Mouse (Mus musculus) neural tube, embryonic 10.5 days (tissue): ENCODE measurements around the gene G530012D18Rik.
"Not testable (repeated sequence)": the region's sequence is repeated elsewhere in the genome, so short reads cannot be mapped to it uniquely, and the experiment has no call there.

Experiments
- DNase-seq: peaks from one replicate; pipeline ENCODE4 v3.0.0-alpha.2; 2017; ENCODE audit warnings: low spot score; ENCODE audit errors: extremely low spot score

Gene G530012D18Rik

GRCm38 (mm10) chr1:85575376-85575775 lies at the start of gene G530012D18Rik:
Gene G530012D18Rik (plus strand): TSS chr1:85575676.
- not testable (repeated sequence) for DNase-seq

DNA sequence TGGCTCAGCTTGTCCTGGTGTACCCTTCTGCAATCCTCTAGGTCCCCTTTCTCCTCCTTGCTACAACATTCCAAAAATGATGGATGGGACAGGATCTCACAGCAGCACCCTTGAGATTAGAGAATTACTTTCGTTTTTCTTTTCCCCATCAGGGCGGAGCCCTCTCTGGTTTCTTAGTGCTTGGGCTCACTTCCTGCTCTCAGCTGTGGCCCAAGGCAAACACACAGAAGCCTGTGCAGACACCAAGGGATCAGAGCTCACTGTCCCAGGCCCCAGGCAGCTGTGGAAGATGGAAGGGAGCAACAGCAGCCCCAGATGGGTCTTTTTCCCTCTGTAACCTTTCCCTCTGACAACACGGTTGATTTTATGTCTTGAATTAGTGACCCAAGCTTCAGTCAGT lies 49.1 kb upstream of the G530012D18Rik start:
- not testable (repeated sequence) for DNase-seq

DNA sequence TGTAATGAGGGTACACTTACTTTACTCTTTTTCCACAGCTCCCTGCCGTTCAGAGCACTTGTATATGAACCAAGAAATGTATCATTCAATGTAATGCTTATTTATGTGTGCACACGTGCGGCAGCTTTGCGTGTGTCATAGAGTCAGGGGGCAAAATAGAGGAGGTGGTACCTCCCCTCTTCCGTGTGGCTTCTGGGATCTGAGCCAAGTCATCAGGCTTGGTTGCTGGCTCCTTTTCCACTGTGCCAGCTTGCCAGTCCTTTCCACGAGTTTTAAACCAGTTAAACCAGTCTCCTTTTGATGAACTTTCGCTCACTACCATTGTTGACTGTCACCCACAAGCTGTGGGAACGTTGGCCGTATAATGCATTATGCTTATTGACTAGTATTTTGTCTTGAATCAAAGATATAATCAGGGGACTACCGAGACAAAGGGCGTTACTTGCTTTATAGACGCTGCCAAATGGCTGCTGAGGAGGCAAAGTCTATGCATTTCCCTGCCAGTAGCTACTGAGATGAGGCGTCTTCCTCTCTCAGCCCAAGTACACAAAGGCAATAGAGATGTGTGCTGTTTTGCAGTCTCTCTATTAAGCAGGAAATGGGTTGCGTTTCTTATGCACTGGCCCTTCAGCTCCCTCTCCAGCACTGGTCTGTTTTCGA lies 46.9 kb upstream of the G530012D18Rik start:
- DNase-seq, result not testable (repeated sequence)

- DNase-seq, result not testable (repeated sequence)
These were observed 31.7 kb upstream of the G530012D18Rik start for GRCm38 (mm10) chr1:85543818-85544217.

DNA sequence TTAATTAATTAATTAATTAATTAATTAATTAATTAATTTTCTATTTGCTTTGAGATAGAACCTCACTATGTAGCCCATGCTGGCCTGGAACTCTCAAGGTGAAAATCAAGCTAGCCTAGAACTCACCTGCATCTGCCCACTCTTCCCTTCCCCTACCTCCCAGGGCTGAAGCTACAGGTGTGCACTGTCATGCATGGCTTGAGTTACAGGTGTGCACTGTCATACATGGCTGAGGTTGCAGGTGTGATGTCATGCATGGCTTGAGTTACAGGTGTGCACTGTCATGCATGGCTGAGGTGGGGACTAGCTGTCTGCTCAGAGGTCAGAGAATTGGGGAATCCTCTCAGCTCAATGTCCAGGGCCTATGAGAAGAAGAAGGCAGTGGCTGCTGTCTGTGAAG lies 29.0 kb upstream of the G530012D18Rik start:
- not testable (repeated sequence) for DNase-seq

DNA sequence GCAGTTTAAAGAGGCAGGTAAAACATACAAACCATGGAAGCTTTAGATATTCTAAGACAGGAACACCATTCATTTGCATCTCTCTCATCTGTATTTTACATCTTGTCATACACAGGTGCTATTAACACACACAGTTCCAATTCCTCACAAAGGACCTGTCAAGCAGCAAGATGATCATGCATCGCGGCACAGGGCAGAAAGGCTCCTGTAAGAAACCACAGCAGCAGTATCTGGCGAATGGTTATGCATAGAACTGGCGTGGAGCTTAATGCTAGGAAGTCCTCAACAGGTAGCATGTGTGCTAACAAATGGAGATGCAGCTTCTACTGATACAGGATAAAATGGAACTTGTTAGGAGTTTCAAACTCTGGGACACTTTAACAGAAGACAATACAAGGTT lies 20.2 kb upstream of the G530012D18Rik start:
- not testable (repeated sequence) for DNase-seq

- not testable (repeated sequence) for DNase-seq
These were observed 1.9 kb upstream of the G530012D18Rik start for GRCm38 (mm10) chr1:85573554-85573953.

GRCm38 (mm10) chr1:85578372-85579010 lies 3.0 kb downstream of the G530012D18Rik start:
- DNase-seq, result not testable (repeated sequence)

DNA sequence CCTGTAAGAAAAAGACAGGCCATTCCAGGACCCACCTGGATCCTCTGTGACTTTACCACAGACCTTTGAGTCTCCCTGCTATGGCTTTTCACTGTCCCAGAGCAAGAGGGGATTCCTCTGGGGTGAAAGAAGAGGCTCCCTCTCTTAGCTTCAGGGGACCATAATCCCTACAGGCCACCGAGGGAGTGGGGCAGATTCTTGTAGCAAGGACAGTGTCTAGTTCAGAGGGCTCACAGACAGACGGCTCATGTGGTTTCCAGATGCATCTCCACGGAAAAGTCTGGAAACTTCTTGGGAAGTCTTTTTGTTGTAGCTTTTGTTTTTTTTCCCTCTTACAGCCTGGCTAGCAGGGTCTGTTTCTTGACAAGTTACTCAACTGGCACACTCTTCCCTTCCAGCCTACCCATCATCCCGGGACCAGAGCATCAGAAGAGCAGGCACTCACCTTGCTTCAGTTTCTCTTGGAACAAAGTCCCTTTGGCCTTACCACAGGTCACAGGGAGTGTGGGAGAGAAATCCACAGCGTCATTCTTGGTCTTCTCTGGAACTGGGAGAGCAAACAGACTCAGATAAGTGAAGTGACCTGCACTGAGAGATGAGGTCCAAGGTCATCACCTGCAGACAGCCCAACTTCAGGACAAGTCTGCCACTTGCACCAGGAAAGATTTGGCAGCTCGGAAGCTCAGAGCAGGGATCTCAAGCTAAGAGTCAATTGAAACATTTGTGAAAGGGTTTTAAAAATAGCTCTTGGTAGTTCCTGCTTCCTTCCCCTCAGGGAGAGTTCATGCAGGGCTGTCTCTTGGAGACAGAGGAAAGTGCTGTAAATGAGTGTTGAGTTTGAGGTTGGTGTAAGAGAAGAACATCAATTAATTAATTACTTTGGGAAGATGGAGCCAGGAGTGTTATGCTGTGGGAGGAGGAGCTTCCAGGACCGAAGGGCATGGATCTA lies 4.0 kb downstream of the G530012D18Rik start:
- not testable (repeated sequence) for DNase-seq

- DNase-seq, result not testable (repeated sequence)
These were observed 4.7 kb downstream of the G530012D18Rik start for GRCm38 (mm10) chr1:85580148-85580534.

- not testable (repeated sequence) for DNase-seq
These were observed 5.1 kb downstream of the G530012D18Rik start for GRCm38 (mm10) chr1:85580578-85580977.

DNA sequence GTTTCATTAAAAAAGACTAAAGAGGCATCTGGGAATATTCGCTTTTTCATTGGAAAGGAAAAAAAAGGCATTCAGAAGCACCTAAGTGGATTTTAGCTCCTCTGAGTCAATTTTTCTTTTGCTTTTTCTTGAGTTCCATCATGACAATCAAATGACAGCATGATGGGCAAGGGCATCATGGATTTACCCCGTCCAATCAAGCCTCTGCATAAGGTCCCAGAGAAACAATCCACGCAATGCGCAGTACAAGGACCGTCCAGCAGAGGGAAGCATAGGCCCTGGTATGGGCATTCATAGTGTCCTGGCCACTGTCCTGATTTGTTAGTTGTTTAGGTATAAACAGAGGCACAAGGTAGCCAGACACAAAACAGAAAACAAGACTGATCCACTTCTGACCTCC lies 6.0 kb downstream of the G530012D18Rik start:
- not testable (repeated sequence) for DNase-seq

DNA sequence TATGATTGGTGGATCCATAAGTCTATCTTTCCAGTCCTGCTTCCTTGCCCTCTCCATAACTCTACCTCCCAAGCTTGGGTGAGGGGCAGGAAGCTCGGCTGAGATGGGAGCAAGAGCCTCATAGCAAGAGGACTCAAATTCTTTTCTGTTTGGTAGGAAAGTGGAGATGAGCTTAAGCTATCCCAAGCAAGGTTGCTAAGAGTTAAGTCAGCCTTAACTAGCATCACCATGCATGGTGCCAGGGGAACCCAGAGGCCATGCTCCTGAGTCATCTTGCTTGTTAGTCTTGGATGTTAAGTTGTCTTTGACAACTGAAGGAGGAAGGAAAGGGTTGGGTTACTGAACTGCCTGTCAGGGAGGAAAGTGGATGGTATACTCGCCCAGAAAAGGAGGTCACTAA lies 13.2 kb downstream of the G530012D18Rik start:
- not testable (repeated sequence) for DNase-seq

GRCm38 (mm10) chr1:85592526-85592925 lies 17.1 kb downstream of the G530012D18Rik start:
- not testable (repeated sequence) for DNase-seq

DNA sequence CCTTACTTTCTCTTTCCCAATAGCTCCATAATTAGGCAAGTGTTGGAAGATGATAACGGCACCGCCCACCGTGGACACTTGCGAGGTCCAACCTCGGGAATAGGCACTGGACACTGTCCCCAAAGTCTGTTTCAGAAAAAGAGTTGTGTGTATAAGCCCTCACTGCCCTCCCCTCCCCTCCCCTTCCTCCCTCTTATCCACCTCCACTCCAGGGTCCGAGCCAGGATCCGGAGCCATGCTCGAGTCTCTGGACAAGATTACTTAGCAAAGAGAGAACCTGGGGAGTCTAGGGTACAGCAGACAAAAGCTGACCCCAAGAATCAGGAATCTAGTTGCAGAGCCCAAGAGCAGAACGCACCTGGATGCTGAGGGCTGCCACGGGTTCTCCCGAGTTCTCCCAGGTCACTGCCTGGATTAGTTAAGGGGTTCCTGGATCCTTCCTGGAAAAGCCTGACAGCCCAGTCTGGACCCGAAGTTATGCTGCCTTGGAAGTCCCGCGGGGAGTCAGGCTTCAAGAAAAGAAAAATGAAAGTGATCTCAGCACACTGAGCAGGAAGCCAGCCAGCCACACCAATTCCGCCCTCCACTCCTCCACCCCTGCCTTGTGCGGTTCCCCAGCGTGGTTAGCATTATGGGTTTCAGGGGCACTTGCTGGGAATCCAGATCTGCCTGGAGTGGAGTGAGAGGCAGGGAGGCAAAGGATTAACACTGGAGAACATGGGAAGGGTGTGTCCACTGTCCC lies 23.0 kb downstream of the G530012D18Rik start, which contains the start of gene Sp110:
Sp110 (minus strand) TSS at position 547 of the 742 bp plus-strand sequence.
- DNase-seq, result not testable (repeated sequence)

DNA sequence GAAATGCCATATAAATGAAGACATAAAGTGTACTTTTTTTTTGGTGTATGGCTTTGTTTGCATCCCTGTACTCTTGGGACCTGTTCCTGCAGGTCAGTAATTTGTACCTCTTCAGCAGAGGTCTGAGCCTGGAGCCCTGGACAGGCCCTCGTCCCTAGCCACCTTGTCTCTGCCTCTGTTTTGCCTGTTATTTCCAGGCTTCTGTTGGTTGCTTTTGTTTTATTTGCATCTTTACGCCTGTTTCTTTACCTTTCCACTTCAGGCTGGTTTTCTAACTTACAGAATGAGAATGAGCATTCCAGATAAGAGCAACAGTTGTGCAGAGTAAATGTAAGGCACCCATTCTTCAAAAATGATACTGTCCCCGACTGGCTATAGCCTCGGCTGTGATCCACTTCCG lies 24.6 kb downstream of the G530012D18Rik start, which contains the start of gene Sp140:
Sp140 (plus strand) TSS at position 301 of the 400 bp plus-strand sequence.
- DNase-seq, result not testable (repeated sequence)

- DNase-seq, result not testable (repeated sequence)
These were observed 25.3 kb downstream of the G530012D18Rik start for GRCm38 (mm10) chr1:85600794-85601193.

DNA sequence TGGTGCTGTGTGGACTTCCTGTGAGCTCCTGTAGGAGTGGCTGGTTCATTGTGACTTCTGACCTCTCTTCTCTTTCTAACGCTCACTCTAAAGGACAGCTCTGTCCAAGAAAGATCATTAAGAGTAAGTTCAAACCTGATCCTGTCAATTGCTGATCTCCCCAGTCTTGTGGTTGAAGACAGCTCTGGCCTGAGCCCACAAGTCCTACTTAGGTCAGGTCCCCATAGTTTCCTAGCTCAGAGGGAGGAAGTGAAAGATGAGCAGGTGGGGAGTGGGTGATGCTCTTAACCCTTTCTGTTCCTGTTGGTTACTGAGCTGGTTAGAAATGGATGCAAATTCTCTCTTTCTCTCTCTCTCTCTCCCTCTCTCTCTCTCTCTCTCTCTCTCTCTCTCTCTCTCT lies 28.9 kb downstream of the G530012D18Rik start:
- not testable (repeated sequence) for DNase-seq

- not testable (repeated sequence) for DNase-seq
These were observed 32.9 kb downstream of the G530012D18Rik start for GRCm38 (mm10) chr1:85608361-85608760.

DNA sequence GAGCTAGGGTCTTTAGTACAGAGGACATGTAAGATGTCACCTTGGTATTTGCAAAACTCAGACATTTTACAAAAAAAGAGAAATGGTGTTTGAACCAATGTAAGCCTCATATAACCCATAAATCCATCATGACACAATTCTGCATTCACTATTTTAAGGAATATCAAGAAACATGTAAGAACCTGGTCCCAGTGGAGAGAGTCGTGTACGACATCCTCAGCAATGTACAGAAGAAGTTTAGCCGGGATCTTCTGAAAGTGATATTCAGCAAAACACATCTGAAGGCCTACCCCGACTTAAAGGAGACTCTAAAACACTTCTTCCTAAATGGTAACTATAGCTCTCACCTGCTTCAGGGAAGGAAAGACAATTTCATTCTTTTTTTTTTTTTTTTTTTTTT lies 35.1 kb downstream of the G530012D18Rik start:
- DNase-seq, result not testable (repeated sequence)

GRCm38 (mm10) chr1:85615096-85615495 lies 39.6 kb downstream of the G530012D18Rik start:
- DNase-seq, result not testable (repeated sequence)
